Mouse (Mus musculus) adrenal gland, postnatal 0 days (tissue): ENCODE results near the gene Ankrd36. TPM values are rescaled to one million over a fixed set of nuclear protein-coding genes. Genes with fewer than 3 reads are reported as not detected.

Experiments
- polyA plus RNA-seq: library from polyadenylated mRNA; unstranded; fragments of >200 nt; fragmentation: Nextera tagmentation; extraction: Ambion mirVana; gene quantifications from 2 replicates; pipeline ENCODE4 v1.2.1, GENCODE M21; 2015

Gene Ankrd36
- polyA plus RNA-seq, result 0.33 TPM in 1 of 2 replicates, not detected in the other

DNA sequence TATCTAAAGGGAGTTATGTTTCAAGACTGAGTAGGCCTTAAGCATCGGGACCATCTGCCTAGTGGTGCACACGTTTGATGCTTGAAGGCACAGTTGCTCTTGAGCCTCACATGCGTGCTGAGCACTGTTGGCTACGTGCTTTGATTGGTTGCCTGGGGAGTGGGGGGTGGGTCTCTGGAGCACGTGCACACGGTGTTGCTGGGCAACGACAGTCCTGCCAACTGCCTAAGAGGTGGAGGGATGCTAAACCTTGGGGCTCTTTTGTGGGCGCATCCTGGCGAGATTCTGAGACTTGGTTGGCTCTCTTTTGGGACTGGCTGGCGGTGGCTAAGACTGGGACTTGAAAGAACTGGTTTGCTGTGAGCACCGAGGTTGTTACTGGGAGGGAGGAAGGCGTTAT lies at the start of gene Ankrd36:
TSS of gene Ankrd36 (plus strand) at position 211 of the 400 bp plus-strand sequence.

DNA sequence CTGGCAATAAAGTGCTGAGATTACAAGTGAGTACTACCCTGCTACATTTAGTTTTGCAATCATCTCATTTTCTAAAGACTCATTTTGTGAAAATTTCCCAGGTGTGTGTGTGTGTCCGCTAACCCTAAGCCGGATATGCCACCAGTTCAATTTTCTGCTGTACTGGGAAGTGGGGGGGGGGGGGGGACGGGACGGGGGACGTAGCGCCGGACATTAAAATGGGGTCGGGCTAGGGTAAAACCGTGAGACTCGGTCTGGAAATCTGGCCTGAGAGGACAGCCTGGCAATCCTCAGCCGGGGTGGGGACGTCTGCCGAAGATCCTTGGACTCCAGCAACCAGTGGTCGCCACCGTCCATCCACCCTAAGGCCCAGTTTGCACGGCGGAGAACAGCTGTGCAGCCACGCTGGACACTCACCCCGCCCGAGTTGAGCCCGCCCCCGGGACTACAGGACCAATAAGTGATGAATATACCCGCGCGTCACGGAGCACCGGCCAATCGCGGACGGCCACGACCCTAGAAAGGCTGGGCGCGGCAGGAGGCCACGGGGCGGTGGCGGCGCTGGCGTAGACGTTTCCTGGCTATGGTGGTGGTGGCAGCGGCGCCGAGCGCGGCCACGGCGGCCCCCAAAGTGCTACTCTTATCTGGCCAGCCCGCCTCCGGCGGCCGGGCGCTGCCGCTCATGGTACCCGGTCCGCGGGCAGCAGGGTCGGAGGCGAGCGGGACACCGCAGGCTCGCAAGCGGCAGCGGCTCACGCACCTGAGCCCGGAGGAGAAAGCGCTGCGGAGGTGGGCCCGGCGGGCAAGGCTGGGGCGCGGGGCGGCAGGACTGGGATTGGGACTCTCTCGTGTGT lies 48.8 kb upstream of the Ankrd36 start, which contains the start of gene Xbp1:
TSS of gene Xbp1 (plus strand) at position 248 of the 854 bp plus-strand sequence.

DNA sequence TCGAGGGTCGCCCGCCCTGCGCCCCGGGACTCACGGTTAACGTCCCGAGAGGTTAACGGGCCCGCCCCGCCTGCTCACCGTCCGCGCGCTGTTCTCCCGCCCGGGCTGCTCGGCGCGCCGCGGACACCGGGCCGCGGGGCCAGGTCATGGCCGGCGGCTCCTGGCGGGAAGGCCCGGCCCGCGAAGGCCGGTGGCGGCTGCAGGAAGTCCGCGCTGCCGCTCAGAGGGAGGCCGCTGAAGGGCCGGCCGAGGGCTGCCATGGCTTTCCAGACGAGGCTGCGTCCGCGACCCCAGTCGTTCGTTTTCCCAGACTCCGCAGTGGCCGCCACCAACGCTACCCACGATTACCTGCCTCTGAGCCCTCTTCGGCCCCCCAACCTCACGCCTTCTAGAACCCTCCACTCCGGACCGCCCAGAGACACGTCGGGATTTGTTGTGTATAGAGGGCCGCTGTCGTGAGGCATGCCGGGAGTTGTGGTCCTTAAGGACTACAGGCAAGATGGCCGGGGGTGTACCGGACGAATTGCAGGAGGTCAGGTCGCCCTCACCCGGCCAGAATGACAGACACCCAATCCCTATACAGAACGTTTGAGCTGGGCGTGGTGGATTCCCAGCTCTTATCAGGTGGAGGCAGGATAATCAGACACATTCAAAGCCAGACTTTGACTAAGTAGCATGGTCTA lies 27.5 kb upstream of the Ankrd36 start, which contains the start of gene Ccdc117:
TSS of gene Ccdc117 (minus strand) at position 389 of the 683 bp plus-strand sequence.

DNA sequence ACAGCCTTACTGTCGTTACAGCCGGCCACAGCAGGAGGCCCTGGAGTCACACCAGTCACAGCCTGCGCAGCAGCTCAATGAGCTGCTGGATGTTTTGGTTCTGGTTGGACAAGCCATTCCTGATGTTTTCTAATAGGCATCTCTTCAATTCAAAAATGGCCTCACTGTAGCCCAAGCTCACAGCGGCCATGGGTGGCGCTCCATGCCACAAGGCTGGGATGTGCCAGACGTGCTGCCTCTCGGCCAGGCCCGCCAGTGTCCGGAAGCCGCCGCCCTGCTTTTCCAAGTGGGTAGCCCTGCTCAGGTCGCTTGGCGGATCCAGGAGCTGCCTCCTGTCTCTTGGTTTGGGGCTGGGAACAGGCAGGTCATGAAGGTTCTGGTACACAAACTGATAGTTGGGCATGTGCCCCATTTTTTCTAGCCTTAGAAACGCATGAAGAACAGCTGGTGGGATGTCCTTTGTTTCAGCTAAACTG lies 146.2 kb downstream of the Ankrd36 start, which contains the start of gene Mrps24:
TSS of gene Mrps24 (minus strand) at position 51 of the 476 bp plus-strand sequence.

Other genes with a start within 250 kb of the Ankrd36 start
- 6.6 and 10.7 TPM in 2 replicates for gene Znrf3, start 124.8 kb upstream of the Ankrd36 start, polyA plus RNA-seq
- 141 and 175 TPM in 2 replicates for gene Xbp1, start 49.0 kb upstream of the Ankrd36 start, polyA plus RNA-seq
- 12.5 and 13.3 TPM in 2 replicates for gene Ccdc117, start 27.5 kb upstream of the Ankrd36 start, polyA plus RNA-seq
- gene Mrps24, start 146.0 kb downstream of the Ankrd36 start, polyA plus RNA-seq, result 376 and 410 TPM in 2 replicates
- 17.3 and 24.6 TPM in 2 replicates for gene Urgcp, start 192.7 kb downstream of the Ankrd36 start, polyA plus RNA-seq
- 59.9 and 79.1 TPM in 2 replicates for gene Dbnl, start 218.8 kb downstream of the Ankrd36 start, polyA plus RNA-seq
- gene Pgam2, start 234.0 kb downstream of the Ankrd36 start, polyA plus RNA-seq, result 4.6 and 9.2 TPM in 2 replicates